Mouse (Mus musculus): ENCODE measurements around the gene Lad1. TPM values are rescaled to one million over a fixed set of nuclear protein-coding genes. Genes with fewer than 3 reads are reported as not detected.

The Lad1 gene
- 1.2 and 1.4 TPM in 2 replicates for polyA plus RNA-seq (2012; ENCODE audit: low replicate concordance)

GRCm38 (mm10) chr1:135818481-135819086 lies at the start of gene Lad1:
TSS of gene Lad1 (plus strand) at chr1:135818598.

GRCm38 (mm10) chr1:135778780-135779535 lies 39.4 kb upstream of the Lad1 start, which contains the start of gene Tnni1:
TSS of gene Tnni1 (plus strand) at chr1:135779434.

GRCm38 (mm10) chr1:135835716-135836483 lies 17.5 kb downstream of the Lad1 start, which contains the start of gene Tnnt2:
TSS of gene Tnnt2 (plus strand) at chr1:135836354.

Other genes with a start within 250 kb of the Lad1 start
- 4.3 and 4.8 TPM in 2 replicates for gene Nav1, start 211.3 kb upstream of the Lad1 start, polyA plus RNA-seq (2012; ENCODE audit: low replicate concordance)
- 35.5 and 37.6 TPM in 2 replicates for gene Csrp1, start 98.5 kb upstream of the Lad1 start, polyA plus RNA-seq (2012; ENCODE audit: low replicate concordance)
- gene Phlda3, start 52.5 kb upstream of the Lad1 start, polyA plus RNA-seq (2012; ENCODE audit: low replicate concordance): 17.3 and 22.3 TPM in 2 replicates
- gene Tnni1, start 39.2 kb upstream of the Lad1 start, polyA plus RNA-seq (2012; ENCODE audit: low replicate concordance): 0.20 TPM in 1 of 2 replicates, not detected in the other
- not detected in 2 replicates for gene Tnnt2, start 17.8 kb downstream of the Lad1 start, polyA plus RNA-seq (2012; ENCODE audit: low replicate concordance)
- not detected in 2 replicates for gene Pkp1, start 100.6 kb downstream of the Lad1 start, polyA plus RNA-seq (2012; ENCODE audit: low replicate concordance)
- gene Igfn1, start 187.7 kb downstream of the Lad1 start, polyA plus RNA-seq (2012; ENCODE audit: low replicate concordance): not detected in 2 replicates
- 39.0 and 46.4 TPM in 2 replicates for gene Tmem9, start 189.6 kb downstream of the Lad1 start, polyA plus RNA-seq (2012; ENCODE audit: low replicate concordance)
- gene Ascl5, start 232.2 kb downstream of the Lad1 start, polyA plus RNA-seq (2012; ENCODE audit: low replicate concordance): 1.6 TPM in 1 of 2 replicates, not detected in the other
- 1.9 and 7.0 TPM in 2 replicates for gene Cacna1s, start 234.2 kb downstream of the Lad1 start, polyA plus RNA-seq (2012; ENCODE audit: low replicate concordance)

Measured in leukemia stem cell, adult 10-12 weeks (primary cell).